Mouse (Mus musculus): ENCODE measurements around the gene Dnase1. TPM values are rescaled to one million over a fixed set of nuclear protein-coding genes. Genes with fewer than 3 reads are reported as not detected.
"Not testable (repeated sequence)": the region's sequence is repeated elsewhere in the genome, so short reads cannot be mapped to it uniquely, and the experiment has no call there.

Dnase1 gene
- polyA plus RNA-seq, 1 experiment from 2014 or later = 3.4 TPM

DNA sequence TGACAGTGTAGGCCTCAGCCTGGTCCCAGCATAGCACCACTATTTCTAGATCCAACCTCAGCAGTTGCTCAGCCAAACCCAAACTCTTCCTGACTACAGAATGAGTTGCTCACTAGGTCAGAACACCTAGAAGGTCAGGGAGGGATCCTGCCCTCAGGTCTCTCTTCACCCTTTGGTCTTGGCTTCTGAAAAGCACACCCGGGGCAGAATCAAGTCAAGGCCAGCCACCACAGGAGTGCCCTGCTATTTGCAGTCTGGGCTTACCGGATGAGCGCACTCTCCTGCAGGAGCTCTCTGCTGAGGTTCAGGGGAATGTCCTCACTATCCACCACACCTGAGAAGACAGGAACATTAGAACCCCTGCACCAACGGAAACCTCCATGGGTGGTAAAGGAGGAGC is 15.9 kb downstream of the Dnase1 start:
- peaks cover 90% of the 10 kb centered on the region for H3K36me3 ChIP-seq

GRCm38 (mm10) chr16:4053811-4054210 is 17.1 kb downstream of the Dnase1 start:
- no peak overlapping the region for H3K4me3 ChIP-seq
- ATAC-seq (ENCODE audit: insufficient number of reproducible peaks, low FRiP score) = no peak
- no peak overlapping the region for H3K9ac ChIP-seq
- peaks cover 93% of the 10 kb centered on the region for H3K36me3 ChIP-seq
- H3K4me1 ChIP-seq (replicated peaks) = no peaks in the 10 kb centered on the region
- H3K27ac ChIP-seq (ENCODE audit: poor library complexity, severe bottlenecking) = no peak overlapping the region
- no peaks in the 10 kb centered on the region for H3K9me3 ChIP-seq (replicated peaks)
- H3K4me2 ChIP-seq = no peak overlapping the region
- H3K27me3 ChIP-seq (replicated peaks) = no peaks in the 10 kb centered on the region
- 83% methylated on average over 3 of the region's 3 CpGs for WGBS

More for the DNA sequence above, 15.9 kb downstream of the Dnase1 start:
- H3K27me3 ChIP-seq (replicated peaks) = no peaks in the 10 kb centered on the region
- 92% methylated on average over 4 of the region's 4 CpGs for WGBS
- H3K27ac ChIP-seq (ENCODE audit: poor library complexity, severe bottlenecking) = no peak overlapping the region
- no peak overlapping the region for H3K4me2 ChIP-seq
- H3K4me3 ChIP-seq = no peak overlapping the region
- ATAC-seq (ENCODE audit: insufficient number of reproducible peaks, low FRiP score) = no peak
- no peak overlapping the region for H3K9ac ChIP-seq
- H3K9me3 ChIP-seq (replicated peaks) = no peaks in the 10 kb centered on the region
- H3K4me1 ChIP-seq (replicated peaks) = no peaks in the 10 kb centered on the region

DNA sequence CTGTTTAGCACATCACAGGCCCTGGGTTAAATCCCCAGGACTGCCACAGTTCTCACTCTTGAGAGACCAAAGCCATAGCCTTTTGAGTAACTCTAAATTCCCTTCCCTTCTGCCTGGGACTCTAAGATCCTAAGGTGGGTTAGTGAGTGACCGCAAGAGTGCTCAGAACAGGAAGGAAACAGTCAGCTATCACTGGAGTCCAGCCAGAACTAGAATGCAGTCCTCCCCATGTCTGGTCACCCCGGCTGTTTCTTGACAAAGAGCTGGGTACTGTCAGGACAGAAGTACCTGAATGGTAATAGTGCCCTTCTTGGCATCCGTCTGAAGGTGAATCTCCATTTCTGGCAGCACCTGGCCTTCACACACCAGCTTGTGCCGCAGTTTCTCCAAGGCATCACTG is 28.2 kb downstream of the Dnase1 start:
- ATAC-seq (ENCODE audit: insufficient number of reproducible peaks, low FRiP score) = no peak
- H3K36me3 ChIP-seq = peaks cover 85% of the 10 kb centered on the region
- 84% methylated on average over 4 of the region's 4 CpGs for WGBS

DNA sequence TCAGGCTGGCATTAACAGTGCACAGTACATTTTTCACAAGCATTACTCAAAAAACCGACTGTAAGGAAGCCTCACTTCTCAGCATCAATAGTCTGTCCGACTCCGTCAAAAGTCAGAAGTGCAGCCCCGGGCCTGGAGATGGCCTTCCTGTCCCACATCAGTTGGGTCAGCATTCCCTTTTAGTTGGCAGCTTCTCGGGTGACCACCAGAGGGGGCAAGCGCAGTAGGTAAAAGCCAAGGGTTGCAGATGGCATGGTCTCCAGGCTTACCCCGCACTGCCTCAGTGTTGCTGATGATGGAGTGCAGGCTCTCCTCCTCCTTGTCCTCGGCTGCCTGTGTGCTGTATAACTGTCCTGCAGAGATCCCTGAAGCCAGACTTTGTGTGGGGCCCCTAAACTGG is 31.8 kb downstream of the Dnase1 start:
- Histone ChIP-seq H3K27me3 (replicated peaks) (no peaks in the 10 kb centered on the region), H3K4me3 (no peak overlapping the region), H3K4me2 (no peak overlapping the region), H3K4me1 (replicated peaks) (no peaks in the 10 kb centered on the region), H3K9me3 (replicated peaks) (no peaks in the 10 kb centered on the region), H3K9ac (no peak overlapping the region), H3K36me3 (peaks cover 53% of the 10 kb centered on the region), H3K27ac (ENCODE audit: poor library complexity, severe bottlenecking) (no peak overlapping the region)
- WGBS = 53% methylated on average over 8 of the region's 8 CpGs
- ATAC-seq (ENCODE audit: insufficient number of reproducible peaks, low FRiP score) = no peak

More for the DNA sequence above, 28.2 kb downstream of the Dnase1 start:
- Histone ChIP-seq H3K27ac (ENCODE audit: poor library complexity, severe bottlenecking) (no peak overlapping the region), H3K9ac (no peak overlapping the region), H3K4me1 (replicated peaks) (no peaks in the 10 kb centered on the region), H3K4me3 (no peak overlapping the region), H3K27me3 (replicated peaks) (no peaks in the 10 kb centered on the region), H3K9me3 (replicated peaks) (no peaks in the 10 kb centered on the region), H3K4me2 (no peak overlapping the region)

- Histone ChIP-seq H3K9ac (no peak overlapping the region), H3K4me1 (replicated peaks) (peaks cover 25% of the 10 kb centered on the region), H3K4me2 (no peak overlapping the region), H3K36me3 (peaks cover 2% of the 10 kb centered on the region; the same call in 1 of the 2 replicates), H3K27ac (ENCODE audit: poor library complexity, severe bottlenecking) (no peak overlapping the region), H3K4me3 (no peak overlapping the region), H3K27me3 (replicated peaks) (no peaks in the 10 kb centered on the region), H3K9me3 (replicated peaks) (no peaks in the 10 kb centered on the region)
- ATAC-seq (ENCODE audit: insufficient number of reproducible peaks, low FRiP score) = no peak
- WGBS = 71% methylated on average over 6 of the region's 6 CpGs
These were observed 37.6 kb downstream of the Dnase1 start for GRCm38 (mm10) chr16:4074297-4074696.

DNA sequence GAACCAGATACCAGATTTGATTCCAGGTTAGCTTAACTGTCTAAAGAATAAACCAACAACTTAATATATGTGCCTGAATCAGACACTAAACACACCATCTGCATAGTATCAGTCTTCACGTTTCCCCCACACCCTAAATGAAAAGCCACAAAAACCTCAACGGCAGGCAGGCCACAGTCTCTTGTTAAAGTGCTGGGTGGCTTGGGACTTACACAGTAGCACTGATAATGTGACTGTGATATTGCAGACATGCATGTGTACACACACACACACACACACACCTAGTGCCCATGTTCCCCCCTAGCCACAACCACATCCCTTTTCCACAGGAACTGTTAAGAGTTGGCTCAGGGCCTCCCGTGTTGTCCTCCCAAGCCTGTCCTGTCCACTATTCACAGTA is 38.1 kb downstream of the Dnase1 start:
- no peaks in the 10 kb centered on the region for H3K9me3 ChIP-seq (replicated peaks)
- no peak overlapping the region for H3K27ac ChIP-seq (ENCODE audit: poor library complexity, severe bottlenecking)
- H3K4me1 ChIP-seq (replicated peaks) = peaks cover 30% of the 10 kb centered on the region
- H3K4me2 ChIP-seq = no peak overlapping the region
- no peaks in the 10 kb centered on the region for H3K27me3 ChIP-seq (replicated peaks)
- WGBS = 59% methylated on average over 3 of the region's 3 CpGs
- no peak overlapping the region for H3K9ac ChIP-seq
- no peak for ATAC-seq (ENCODE audit: insufficient number of reproducible peaks, low FRiP score)
- peaks cover 2% of the 10 kb centered on the region; the same call in 1 of the 2 replicates for H3K36me3 ChIP-seq
- no peak overlapping the region for H3K4me3 ChIP-seq

- Histone ChIP-seq H3K4me3 (peak within 1 kb of the TSS; percentile 97), H3K9ac (peak within 1 kb of the TSS; percentile 88), H3K4me2 (peak within 1 kb of the TSS; percentile 69), H3K27ac (ENCODE audit: poor library complexity, severe bottlenecking) (peak within 1 kb of the TSS; percentile 85), H3K4me1 (replicated peaks) (peaks cover 45% of the 10 kb centered on the region), H3K27me3 (replicated peaks) (no peaks in the 10 kb centered on the region), H3K36me3 (peaks cover 15% of the 10 kb centered on the region), H3K9me3 (replicated peaks) (no peaks in the 10 kb centered on the region)
- under 1% methylated on average over 58 of the region's 58 CpGs for WGBS
- peak; percentile 95 for ATAC-seq (ENCODE audit: insufficient number of reproducible peaks, low FRiP score)
These were observed 40.8 kb downstream of the Dnase1 start, which contains the start of gene Trap1 for GRCm38 (mm10) chr16:4077384-4078061. Gene Trap1 (minus strand): TSS chr16:4077827.

- H3K4me2 ChIP-seq = peak overlapping the region; percentile 69
- H3K9me3 ChIP-seq (replicated peaks); H3K9ac ChIP-seq; H3K27ac ChIP-seq (ENCODE audit: poor library complexity, severe bottlenecking); H3K27me3 ChIP-seq (replicated peaks); ATAC-seq (ENCODE audit: insufficient number of reproducible peaks, low FRiP score): not testable (repeated sequence)
- WGBS = 66% methylated on average over 10 of the region's 10 CpGs
- peaks cover 12% of the 10 kb centered on the region for H3K36me3 ChIP-seq
- peaks cover 45% of the 10 kb centered on the region for H3K4me1 ChIP-seq (replicated peaks)
- peak overlapping the region; percentile 97; the same call in 1 of the 2 replicates for H3K4me3 ChIP-seq
These were observed 41.6 kb downstream of the Dnase1 start for GRCm38 (mm10) chr16:4078302-4078701.

DNA sequence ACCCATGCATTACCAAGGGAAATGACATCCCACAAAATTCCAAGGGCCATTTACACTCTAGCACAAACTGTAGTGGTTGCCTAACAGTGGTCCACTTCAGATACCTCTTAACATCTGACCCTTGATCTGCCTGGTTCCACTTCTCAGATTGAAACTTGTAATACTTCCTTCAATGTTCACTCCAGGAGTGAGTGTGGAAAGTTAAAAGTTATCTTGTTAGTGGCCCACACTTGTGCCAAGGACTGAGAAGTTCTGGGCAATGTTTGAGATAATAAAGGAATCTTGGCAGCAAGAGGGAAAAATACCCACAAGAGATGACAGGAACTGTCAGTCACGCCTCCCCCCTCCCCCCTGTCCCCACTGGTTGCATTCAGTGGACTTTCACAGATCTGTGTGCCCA is 42.9 kb downstream of the Dnase1 start:
- Histone ChIP-seq H3K27me3 (replicated peaks) (no peaks in the 10 kb centered on the region), H3K9me3 (replicated peaks) (no peaks in the 10 kb centered on the region), H3K4me2 (no peak overlapping the region), H3K4me1 (replicated peaks) (peaks cover 41% of the 10 kb centered on the region), H3K27ac (ENCODE audit: poor library complexity, severe bottlenecking) (peak overlapping the region; percentile 8; the same call in 1 of the 2 replicates), H3K9ac (no peak overlapping the region), H3K36me3 (peaks cover 21% of the 10 kb centered on the region), H3K4me3 (no peak overlapping the region)
- WGBS = 44% methylated on average over 1 of the region's 1 CpGs
- no peak for ATAC-seq (ENCODE audit: insufficient number of reproducible peaks, low FRiP score)

- H3K9me3 ChIP-seq (replicated peaks); H3K4me3 ChIP-seq; H3K9ac ChIP-seq; H3K27me3 ChIP-seq (replicated peaks); H3K4me2 ChIP-seq; ATAC-seq (ENCODE audit: insufficient number of reproducible peaks, low FRiP score): not testable (repeated sequence)
- WGBS = 45% methylated on average over 3 of the region's 3 CpGs
- peaks cover 28% of the 10 kb centered on the region for H3K36me3 ChIP-seq
- H3K4me1 ChIP-seq (replicated peaks) = peaks cover 34% of the 10 kb centered on the region
- H3K27ac ChIP-seq (ENCODE audit: poor library complexity, severe bottlenecking) = 0 out of 2 replicates have a peak overlapping the region, but pooled peaks have one; percentile 27
These were observed 43.7 kb downstream of the Dnase1 start for GRCm38 (mm10) chr16:4080419-4080818.

DNA sequence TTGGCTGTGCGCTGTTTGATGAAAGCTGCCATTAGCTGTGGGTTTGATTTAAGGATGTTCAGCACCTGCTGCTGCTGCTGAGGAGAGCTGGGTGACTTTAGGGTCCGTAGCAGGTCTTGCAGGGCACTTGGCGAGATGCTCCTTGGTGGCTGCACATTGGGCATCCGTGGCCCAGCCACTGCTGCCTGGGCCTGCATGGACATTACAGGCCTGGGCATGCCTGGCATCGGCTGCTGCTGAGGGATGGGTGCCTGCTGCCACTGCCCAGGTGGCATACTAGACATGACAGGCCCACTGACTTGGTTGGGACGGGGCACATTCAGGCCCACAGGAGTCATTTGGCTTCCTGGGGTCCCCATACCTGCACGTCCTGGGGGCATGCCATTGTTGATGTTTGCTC is 48.3 kb downstream of the Dnase1 start:
- Histone ChIP-seq H3K36me3 (peaks cover 72% of the 10 kb centered on the region), H3K4me3 (no peak overlapping the region), H3K27me3 (replicated peaks) (no peaks in the 10 kb centered on the region), H3K4me2 (no peak overlapping the region), H3K9ac (no peak overlapping the region), H3K27ac (ENCODE audit: poor library complexity, severe bottlenecking) (no peak overlapping the region), H3K4me1 (replicated peaks) (peaks cover 13% of the 10 kb centered on the region), H3K9me3 (replicated peaks) (no peaks in the 10 kb centered on the region)
- ATAC-seq (ENCODE audit: insufficient number of reproducible peaks, low FRiP score) = no peak
- WGBS = 95% methylated on average over 7 of the region's 7 CpGs

Measured in heart, embryonic 12.5 days (tissue).